Mouse (Mus musculus): ENCODE measurements around the gene Foxi2.

DNA sequence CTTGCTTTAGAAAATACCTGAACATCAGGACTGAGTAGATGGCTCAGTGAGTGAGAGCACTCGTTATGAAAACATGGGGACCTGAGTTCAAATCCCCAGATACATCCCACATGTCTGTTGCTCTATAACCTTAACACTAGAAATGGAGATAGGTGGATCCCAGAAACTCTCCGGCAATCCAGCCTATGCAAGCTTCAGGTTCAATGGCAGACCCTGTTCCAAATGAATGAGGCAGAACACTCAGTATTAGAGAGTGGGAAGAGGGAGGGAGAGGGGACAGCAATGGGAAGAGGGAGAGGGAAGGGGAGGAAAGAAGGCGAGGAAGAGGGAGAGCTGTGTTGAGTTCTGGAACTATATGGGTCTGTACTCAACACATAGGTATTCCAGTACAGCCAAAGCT, 41.2 kb downstream of the Foxi2 start:
- TF ChIP-seq TAL1 (IDR thresholded peaks at IDR 0.05; ENCODE audit: low read length): no peak
- TF ChIP-seq GATA1 (IDR thresholded peaks at IDR 0.05; ENCODE audit: low read length): no peak

Measured in erythroblast, embryonic 14.5 days (primary cell).